Mouse (Mus musculus) cerebellum, adult 2 months (tissue): ENCODE results near the gene Chrna9.

ENCODE experiments used
- CTCF ChIP-seq: fragments of 200-500 bp; IDR thresholded peaks from 2 replicates; pipeline ENCODE4 v1.5.1; 2011; ENCODE audit warnings: low read depth, mild to moderate bottlenecking, control low read depth, low read length, moderate library complexity, borderline replicate concordance; ENCODE audit not compliant: insufficient read depth
- POLR2A ChIP-seq: fragments of 200-500 bp; IDR thresholded peaks from 2 replicates; pipeline ENCODE4 v1.6.1; 2011; ENCODE audit warnings: low read length, control low read depth, borderline replicate concordance; ENCODE audit not compliant: insufficient read depth

DNA sequence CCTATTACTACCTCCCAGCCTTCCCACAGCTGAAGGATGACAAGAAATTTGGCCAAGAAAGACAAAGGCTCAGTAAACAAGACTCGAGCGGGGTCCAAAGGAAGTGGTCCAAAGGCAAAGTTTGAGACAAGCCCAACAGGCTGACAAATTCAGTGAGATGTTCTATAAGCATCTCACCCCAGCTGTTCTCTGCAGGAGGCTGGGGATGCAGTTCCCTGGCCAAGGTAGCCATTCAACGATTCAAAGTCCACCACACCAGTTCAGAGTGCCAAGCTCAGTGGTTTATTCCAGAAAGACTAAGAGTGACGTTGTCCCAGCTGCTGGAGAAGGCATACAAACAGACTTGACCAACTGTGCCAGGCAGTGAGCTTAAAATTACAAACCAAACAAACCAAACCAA, 4.5 kb upstream of the Chrna9 start:
- TF ChIP-seq POLR2A (no peak), CTCF (no peak)
